Mouse (Mus musculus) heart, adult 11 months (tissue): ENCODE data around the gene Midn.

Experiments
- DNase-seq: peaks from one replicate; pipeline ENCODE4 v3.0.0; 2022

Gene Midn

GRCm38 (mm10) chr10:80196778-80197581, 48.9 kb downstream of the Midn start:
- no peak for DNase-seq

- peak; percentile 98 for DNase-seq
Measured at GRCm38 (mm10) chr10:80199440-80200008, 51.5 kb downstream of the Midn start.

- no peak for DNase-seq
Measured at GRCm38 (mm10) chr10:80200485-80200884, 52.4 kb downstream of the Midn start.

- no peak for DNase-seq
Measured at GRCm38 (mm10) chr10:80204055-80204454, 56.0 kb downstream of the Midn start.

DNA sequence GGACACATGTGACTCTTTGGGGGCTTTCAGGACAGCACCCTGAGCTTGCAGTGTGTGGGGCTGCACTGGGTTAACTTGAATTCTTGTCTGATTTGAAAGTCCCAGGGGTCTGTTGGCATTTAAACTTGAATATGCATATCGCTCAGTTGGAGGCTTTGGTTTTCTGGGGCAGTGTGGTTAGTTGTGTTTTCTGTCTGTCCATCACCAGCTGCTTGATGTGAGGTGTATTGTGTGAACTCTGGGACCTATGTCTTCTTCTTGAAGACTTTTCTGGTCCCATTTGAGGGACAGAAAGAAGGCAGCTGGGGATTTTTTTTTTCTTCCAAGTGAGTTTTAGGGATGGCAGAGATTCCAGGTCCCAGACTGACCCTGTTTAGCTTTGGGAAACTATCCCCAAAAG, 59.1 kb downstream of the Midn start:
- DNase-seq: no peak

- no peak for DNase-seq
Measured at GRCm38 (mm10) chr10:80207676-80208075, 59.6 kb downstream of the Midn start.
